Mouse (Mus musculus): ENCODE measurements around the gene Tnfrsf19. TPM values are rescaled to one million over a fixed set of nuclear protein-coding genes. Genes with fewer than 3 reads are reported as not detected.

The Tnfrsf19 gene
- total RNA-seq, 2 experiments from 2014 or later = 62.9 to 65.4 TPM

DNA sequence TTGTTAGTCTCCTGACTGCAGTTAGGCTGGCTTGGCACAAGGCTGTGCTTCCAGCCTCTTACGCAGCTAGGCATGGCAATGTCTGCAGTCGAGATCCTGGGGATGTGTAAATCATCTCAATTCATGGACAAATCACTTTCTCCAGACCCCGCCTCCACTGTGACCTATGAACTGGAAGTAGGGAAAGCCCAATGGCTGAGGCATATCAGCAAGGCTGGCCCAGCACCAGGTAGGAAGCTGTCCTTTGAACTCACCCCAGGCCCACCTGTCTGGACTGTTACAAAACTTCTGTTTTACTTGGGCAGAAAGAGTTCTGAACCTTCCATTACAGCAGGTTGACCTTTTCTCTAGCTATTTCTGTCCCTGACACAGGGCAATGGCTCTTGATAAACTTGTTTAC lies 70.6 kb downstream of the Tnfrsf19 start:
- no peak for DNase-seq (ENCODE audit: low spot score in 2 of 2)

- peak in 1 of 2 experiments; percentile 58 for DNase-seq (ENCODE audit: low spot score in 2 of 2)
These were observed 75.3 kb downstream of the Tnfrsf19 start for GRCm38 (mm10) chr14:60970961-60971360.

- DNase-seq (ENCODE audit: low spot score in 2 of 2) = no peak
These were observed 80.2 kb downstream of the Tnfrsf19 start for GRCm38 (mm10) chr14:60966061-60966460.

- no peak for DNase-seq (ENCODE audit: low spot score in 2 of 2)
These were observed 82.1 kb downstream of the Tnfrsf19 start for GRCm38 (mm10) chr14:60964016-60964810.

DNA sequence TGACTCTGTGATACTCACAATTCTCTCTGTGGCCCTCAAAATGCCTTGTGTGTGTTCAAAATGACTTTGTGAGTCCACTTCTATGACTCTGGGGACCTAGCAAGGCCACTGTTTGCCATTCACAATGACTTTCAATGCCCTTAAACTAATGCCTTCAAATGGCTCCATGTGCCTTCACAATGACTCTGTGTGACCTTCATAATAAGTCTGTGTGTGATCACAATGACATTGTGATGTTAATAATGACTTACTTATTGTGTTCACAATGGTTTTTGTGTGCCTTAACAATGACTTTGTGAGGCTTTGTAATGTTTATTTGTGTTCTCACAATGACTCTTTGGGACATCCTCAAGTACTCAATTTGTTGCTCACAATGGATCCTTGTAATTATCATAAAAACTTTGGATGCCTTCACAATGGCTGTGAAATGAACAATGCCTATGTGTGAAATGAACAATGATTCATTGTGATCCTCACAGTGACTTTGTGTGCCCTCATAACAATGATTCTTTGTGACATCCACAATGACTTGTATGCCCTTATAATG lies 88.6 kb downstream of the Tnfrsf19 start:
- no peak for DNase-seq (ENCODE audit: low spot score in 2 of 2)

DNA sequence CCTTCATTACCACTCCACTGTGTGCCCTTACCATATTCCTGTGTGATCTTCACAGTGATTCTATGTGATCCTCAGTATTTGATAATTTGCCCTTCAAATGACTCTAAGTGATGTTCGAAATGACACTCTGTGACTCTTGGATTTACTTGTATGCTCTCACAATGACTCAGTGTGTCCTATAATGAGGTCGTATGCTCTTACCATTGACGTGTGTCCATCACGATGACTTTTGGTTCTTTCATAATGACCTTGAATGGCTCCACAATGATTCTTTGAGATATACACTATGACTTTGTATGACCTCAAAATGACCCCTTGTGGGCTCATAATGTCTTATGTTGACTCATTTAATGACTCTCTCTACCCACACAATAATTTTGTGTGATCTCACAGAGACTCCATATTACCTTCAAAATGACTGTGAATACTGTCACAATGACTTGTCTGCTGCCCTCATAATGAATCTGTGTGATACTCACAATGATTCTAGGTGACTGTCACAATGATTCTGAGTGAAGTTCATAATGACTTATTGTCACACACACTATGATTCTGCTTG lies 108.7 kb downstream of the Tnfrsf19 start:
- no peak for DNase-seq (ENCODE audit: low spot score in 2 of 2)

DNA sequence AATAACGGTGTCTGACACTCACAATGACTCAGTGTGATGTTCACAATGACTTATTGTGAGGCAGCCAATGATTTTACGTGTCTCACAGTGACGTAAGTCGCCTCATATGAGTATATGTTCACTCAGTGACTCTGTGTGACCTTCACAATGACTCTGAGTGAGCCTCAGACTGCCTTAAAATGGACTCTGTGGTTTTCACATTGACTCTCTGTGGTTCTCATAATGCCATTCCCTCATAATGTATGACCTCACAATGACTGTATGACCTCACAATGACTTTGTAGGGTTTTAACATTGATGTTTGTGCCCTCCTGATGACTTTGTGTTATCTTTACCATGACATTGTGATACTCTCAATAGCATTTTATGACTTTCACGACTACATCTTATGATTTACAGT lies 110.6 kb downstream of the Tnfrsf19 start:
- DNase-seq (ENCODE audit: low spot score in 2 of 2) = no peak

GRCm38 (mm10) chr14:60926011-60926410 lies 120.3 kb downstream of the Tnfrsf19 start:
- DNase-seq (ENCODE audit: low spot score in 2 of 2) = no peak

GRCm38 (mm10) chr14:60916661-60917060 lies 129.6 kb downstream of the Tnfrsf19 start:
- DNase-seq (ENCODE audit: low spot score in 2 of 2) = no peak

Other genes starting within 250 kb of the Tnfrsf19 start
- 10 to 100 TPM; 52.8 to 57.3 TPM for gene Sacs, start 92.0 kb upstream of the Tnfrsf19 start, total RNA-seq (2021)
- gene Sgcg, start 212.0 kb upstream of the Tnfrsf19 start, total RNA-seq (2021) = under 1 TPM; 0.16 to 0.29 TPM

All from layer of hippocampus, postnatal 14 days (tissue).